Mouse (Mus musculus) neutrophil, adult 5-6 weeks (primary cell): ENCODE results near the gene Lexm. TPM values are rescaled to one million over a fixed set of nuclear protein-coding genes. Genes with fewer than 3 reads are reported as not detected.

Experiments used
- ATAC-seq: fragments of 151-379, 151-347 bp; 2 replicates; pipeline ENCODE4 v1.8.0; 2017; ENCODE audit warnings: mild to moderate bottlenecking, moderate TSS enrichment; ENCODE audit not compliant: insufficient number of reproducible peaks, poor library complexity, low FRiP score, severe bottlenecking; ENCODE audit errors: extremely low read depth
- total RNA-seq: library from RNA; stranded (forward); fragments of 200-1000 nt; gene quantifications from 2 replicates; pipeline ENCODE4 v1.2.3, GENCODE M21; 2017

Lexm gene
- total RNA-seq, 1 experiment from 2014 or later = not detected

- ATAC-seq = no peak
Measured at GRCm38 (mm10) chr4:106590871-106591270, 26.2 kb downstream of the Lexm start.

- peak; percentile 20; the same call in 1 of the 2 replicates for ATAC-seq
Measured at GRCm38 (mm10) chr4:106590142-106590541, 26.9 kb downstream of the Lexm start.

DNA sequence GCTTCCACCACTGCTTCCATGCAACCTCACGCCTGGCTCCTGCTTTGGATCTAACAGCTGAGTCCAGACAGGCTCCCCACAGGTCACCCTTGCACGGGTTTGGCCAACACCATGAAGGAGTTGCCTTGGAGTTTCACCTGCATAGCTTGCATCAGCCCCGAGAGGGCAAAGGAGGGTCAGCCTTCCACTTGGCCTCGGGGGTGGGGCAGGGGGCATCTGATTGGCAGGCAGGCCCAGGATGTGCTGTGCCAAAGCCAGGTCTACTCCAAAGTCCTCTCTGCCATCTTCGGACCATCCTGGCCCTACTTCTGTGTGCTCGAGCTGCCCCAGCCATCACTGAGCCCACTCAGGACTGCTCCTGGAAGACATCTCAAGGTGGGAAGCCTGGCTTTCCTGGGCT is 30.0 kb downstream of the Lexm start:
- ATAC-seq = no peak

GRCm38 (mm10) chr4:106584665-106585064 is 32.4 kb downstream of the Lexm start:
- no peak for ATAC-seq

GRCm38 (mm10) chr4:106582428-106583153 is 34.5 kb downstream of the Lexm start:
- no peak for ATAC-seq

DNA sequence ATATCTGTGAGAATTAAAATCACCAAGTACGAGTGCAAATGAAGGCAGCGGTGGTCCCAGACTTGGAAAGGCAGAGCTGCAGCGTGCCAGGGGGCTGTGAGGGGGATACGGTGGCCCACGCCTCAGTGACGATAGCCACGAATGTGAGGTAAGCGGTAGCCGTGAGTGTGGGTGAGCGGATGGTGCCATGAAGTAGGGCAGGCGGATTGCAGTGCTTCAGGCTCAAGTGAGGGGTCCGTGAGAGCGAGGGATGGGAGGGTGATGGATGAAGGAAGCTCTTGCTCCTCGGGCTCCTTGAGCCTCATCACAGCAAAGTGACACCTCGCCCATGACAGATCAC is 35.2 kb downstream of the Lexm start:
- no peak for ATAC-seq

DNA sequence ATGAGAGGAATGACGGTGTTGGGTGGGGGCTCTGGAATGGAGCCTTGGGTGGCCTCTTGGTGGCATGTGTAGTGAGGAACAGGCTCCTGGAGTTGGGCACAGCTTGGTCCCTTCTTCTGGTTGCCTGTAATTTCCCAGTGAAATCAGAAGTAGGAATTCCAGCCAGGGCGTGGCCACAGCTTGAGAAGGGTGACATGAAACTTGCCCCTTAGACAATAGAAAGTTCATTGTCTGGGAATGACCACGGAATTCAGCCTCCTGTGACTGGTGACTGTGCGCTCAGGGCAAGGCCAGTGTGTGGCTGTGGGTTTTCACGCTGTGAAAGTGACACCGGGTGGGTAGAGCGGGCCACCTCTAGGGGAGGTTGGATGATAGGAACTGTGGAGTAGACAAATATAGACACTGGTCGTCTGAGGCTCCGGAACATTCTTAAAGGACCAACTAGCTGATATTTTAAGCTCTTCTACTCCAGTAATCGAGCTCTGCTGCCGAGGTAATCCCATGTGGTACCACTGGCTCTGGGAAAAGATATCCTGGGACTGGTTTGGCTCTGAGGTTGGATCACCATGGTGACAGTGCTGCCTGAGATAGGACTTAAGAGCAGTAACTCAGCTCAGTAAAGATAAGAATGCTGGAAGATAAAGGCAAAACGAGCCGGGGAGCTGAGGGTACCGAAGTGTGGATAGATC is 35.7 kb downstream of the Lexm start:
- ATAC-seq = no peak

- ATAC-seq = no peak
Measured at GRCm38 (mm10) chr4:106577511-106577910, 39.5 kb downstream of the Lexm start.

GRCm38 (mm10) chr4:106575022-106575421 is 42.0 kb downstream of the Lexm start:
- no peak for ATAC-seq

- ATAC-seq = no peak
Measured at GRCm38 (mm10) chr4:106571081-106571724, 45.8 kb downstream of the Lexm start.

GRCm38 (mm10) chr4:106569680-106570079 is 47.4 kb downstream of the Lexm start:
- ATAC-seq = no peak

DNA sequence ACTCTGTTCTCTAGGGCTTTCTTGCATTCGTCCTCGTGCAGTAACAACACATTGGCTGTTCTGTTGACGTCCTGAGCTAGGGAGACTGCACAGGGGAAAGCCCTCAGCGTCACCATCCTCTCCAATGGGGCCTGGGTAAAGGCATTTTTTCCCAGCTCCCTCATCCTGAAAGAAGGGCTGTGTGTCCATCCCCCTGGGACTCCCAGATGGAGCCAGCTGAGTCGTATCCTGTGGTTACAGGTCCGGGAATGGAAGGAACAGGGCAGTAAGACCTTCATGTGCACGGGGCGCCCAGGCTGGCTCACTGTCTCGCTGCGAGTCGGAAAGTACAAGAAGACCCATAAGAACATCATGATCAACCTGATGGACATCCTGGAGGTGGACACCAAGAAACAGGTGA is 52.9 kb downstream of the Lexm start:
- ATAC-seq = no peak

DNA sequence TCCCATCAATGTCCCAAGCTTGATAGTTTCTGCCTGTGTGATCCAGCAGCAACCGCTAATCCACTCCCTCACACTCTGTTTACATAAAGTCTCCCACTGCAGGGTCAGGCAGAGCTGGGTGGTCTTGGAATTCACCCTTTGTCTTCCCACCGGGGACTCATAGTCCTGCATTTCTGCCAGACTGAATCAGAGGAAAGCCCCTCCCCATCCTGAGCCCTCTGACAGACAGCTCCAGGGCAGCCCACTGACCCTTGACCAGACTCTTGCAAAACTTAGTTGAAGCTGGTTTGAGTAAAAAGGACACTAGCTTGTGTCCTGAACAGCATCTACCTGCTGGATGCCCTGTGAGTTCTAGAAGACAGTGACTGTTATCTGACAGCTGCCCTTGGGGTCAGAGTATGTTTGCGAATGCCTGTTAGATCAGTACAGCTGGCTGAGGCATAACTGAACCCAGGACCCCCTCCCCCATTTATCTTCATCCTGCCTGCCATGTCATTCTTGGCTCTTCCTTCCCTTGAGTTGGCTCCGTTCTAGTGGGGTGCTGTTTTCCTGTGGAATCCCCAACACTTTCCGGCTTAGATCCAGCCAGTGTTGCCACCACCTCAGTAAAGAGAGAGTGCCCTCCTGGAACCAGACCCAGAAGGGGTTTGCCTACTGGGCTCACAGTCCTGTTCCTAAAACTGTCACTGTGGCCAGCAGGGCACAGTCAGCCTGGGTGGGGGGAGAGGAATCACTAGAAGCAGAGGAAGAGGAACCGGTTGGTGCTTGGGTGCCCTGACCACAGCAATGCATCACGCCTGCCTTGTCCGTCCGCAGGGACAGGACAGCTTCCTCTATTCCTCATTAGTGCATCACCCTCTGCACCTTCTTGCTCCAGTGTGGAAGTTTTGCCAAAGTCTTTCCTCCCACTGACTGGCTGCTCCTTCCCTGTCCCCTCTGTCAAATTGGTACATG is 53.9 kb downstream of the Lexm start:
- ATAC-seq = no peak

DNA sequence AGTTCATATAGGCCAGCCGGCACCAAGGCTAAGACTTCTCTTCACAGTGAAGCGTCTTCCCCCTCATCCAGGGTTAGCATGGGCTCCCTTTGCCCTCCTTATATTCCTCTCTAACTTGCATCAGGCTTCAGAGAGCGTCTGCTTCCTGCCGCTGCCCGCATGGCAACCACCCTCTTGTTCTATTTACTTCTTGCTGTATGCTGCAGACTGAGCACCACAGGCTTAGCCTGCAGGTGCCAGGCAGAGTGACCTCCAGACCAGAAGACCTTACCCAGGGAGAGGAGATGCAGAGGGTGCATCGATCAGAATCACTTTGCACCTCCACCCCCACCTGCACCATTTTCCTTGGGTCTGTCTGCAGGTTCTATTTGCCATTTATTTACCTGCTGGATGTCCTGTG is 55.0 kb downstream of the Lexm start:
- no peak for ATAC-seq

DNA sequence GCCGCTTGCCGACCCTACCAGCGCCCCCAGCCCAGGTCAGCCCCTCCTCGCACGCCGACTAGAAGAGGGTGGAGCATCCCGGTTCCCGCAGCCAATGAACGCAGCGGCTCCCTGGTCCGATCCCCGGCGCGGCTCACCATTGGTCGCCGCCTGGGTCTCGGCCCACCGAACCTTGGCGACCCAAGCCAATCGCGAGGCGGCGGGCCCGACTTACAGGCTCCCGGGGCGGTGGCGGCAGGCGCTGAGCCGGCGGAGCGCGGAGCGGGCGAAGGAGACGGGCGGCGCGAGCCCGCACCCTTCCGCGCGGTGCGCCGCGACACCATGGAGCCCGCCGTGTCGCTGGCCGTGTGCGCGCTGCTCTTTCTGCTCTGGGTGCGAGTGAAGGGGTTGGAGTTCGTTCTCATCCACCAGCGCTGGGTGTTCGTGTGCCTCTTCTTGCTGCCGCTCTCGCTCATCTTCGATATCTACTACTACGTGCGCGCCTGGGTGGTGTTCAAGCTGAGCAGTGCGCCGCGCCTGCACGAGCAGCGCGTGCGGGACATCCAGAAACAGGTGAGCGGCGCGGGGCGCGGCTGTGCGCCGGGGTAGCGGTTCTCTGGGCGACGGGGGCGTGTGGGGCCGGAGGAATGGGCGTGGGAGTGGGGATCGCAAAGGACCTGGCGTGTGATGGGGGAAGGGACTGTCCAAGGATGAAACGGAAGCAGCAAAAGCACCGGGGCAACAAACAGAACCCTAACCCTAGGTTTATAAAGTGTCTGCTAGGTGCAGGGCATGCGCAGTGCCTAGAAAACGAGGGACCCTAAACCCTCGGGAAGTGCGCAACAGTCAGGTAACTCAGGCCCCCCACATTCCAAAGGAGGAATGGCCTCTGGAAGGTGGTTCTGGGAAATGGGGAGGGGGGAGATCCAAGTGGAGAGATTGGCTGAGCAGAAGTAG is 55.9 kb downstream of the Lexm start, which contains the start of gene Dhcr24:
Dhcr24 (plus strand) TSS at position 193 of the 936 bp plus-strand sequence.
- ATAC-seq = peak; percentile 68

DNA sequence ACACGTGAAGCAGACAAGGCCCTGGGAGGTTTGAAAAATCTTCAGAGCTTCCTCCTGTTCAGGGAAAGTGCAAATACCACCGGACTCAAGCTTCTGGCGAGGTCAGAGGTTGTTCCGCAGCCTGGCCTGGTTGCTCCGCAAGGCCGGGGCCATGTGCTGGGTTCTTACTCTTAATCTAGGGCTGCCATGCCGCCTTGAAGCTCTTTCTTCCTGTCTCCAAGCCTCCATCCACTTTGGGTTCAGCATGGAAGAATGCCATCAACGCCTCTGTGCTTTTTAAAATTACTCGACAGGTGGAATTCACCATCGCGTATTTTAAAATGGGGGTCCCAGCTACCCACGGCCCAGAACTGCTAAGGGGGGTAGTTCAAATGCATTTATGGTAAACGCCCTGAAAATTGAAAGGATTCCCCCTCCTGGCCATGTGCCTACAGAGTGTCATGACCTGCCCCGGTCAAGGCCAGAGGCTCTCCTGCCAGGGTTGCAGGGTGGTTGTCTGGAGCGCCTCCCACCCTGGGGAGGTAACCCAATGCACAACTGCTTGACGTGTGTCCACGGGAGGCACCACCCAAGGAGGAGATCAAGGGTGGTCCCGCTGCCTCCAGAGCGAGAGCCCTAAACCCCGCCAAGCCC is 56.7 kb downstream of the Lexm start:
- 0 out of 2 replicates have a peak, but pooled peaks have one; percentile 4 for ATAC-seq

GRCm38 (mm10) chr4:106559343-106560212 is 57.5 kb downstream of the Lexm start:
- ATAC-seq = no peak
